Mouse (Mus musculus) G1E (cell line): ENCODE measurements around the gene Tgfa.

Source experiments
- CTCF ChIP-seq: IDR thresholded peaks from 2 replicates; pipeline ENCODE4 v1.5.1; 2012; ENCODE audit warnings: low read depth, low read length, inconsistent platforms, mixed read lengths
- GATA1 ChIP-seq: IDR thresholded peaks from 2 replicates; pipeline ENCODE4 v1.6.1; 2012; ENCODE audit warnings: borderline replicate concordance, low read length, inconsistent platforms, mixed read lengths
- GATA2 ChIP-seq: IDR thresholded peaks from 2 replicates; pipeline ENCODE4 v1.6.1; 2012; ENCODE audit warnings: low read depth, low read length, inconsistent platforms, borderline replicate concordance
- POLR2AphosphoS5 ChIP-seq: IDR thresholded peaks from 2 replicates; pipeline ENCODE4 v1.6.1; 2012; ENCODE audit warnings: low read depth, low read length, inconsistent platforms; ENCODE audit not compliant: insufficient replicate concordance
- TAL1 ChIP-seq: conservative IDR thresholded peaks from 2 replicates; pipeline ENCODE4 v1.6.1; 2012; ENCODE audit warnings: low read depth, low read length, inconsistent platforms, mixed read lengths

GRCm38 (mm10) chr6:86225604-86226003 lies 30.6 kb downstream of the Tgfa start:
- TF ChIP-seq CTCF (no peak), TAL1 (no peak), GATA1 (no peak), GATA2 (no peak), POLR2AphosphoS5 (no peak)
